Mouse (Mus musculus) cerebellum, adult 8-10 months (tissue): Measurements from ENCODE around the gene Olfr464.
"Not testable (repeated sequence)": the region's sequence is repeated elsewhere in the genome, so short reads cannot be mapped to it uniquely, and the experiment has no call there.

Experiments
- DNase-seq: peaks from one replicate; pipeline ENCODE4 v3.0.0; 2022

Gene Olfr464

GRCm38 (mm10) chr11:87920966-87921365 lies at the start of gene Olfr464:
TSS of gene Olfr464 (minus strand) at chr11:87920967.
- no peak for DNase-seq

DNA sequence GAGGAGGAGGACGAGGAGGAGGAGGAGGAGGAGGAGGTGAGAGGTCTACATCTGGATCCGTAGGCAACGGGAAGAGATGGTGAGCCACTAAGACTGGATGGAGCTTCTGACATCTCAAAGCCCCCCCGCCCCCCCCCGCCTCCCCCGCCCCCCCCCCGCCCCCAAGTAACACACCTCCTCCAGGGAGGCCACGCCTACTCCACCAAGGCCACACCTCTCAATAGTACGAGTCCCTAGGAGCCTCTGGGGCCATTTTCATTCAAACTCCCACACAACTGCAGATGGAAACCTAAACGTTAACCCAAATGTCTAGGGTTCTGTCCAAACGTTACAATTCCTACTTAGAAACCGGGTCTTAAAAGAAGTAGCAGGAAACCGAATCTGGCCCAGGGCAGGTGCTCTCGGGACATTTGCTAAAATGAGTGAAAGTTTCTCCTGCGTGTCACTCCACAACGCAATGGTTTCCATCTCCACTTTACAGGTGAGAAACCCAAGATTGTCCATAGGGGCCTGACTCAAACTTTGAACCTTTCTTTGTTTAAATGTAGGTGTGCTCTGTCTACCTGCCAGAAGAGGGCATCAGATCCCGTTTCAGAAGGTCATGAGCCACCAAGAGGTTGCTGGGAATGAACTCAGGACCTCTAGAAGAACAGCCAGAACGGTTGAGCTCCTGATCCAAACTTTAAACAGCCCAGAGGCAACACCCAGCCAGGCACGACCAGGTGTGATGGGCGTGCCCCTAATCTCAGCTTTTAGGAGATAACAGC lies 47.8 kb upstream of the Olfr464 start:
- DNase-seq: no peak

DNA sequence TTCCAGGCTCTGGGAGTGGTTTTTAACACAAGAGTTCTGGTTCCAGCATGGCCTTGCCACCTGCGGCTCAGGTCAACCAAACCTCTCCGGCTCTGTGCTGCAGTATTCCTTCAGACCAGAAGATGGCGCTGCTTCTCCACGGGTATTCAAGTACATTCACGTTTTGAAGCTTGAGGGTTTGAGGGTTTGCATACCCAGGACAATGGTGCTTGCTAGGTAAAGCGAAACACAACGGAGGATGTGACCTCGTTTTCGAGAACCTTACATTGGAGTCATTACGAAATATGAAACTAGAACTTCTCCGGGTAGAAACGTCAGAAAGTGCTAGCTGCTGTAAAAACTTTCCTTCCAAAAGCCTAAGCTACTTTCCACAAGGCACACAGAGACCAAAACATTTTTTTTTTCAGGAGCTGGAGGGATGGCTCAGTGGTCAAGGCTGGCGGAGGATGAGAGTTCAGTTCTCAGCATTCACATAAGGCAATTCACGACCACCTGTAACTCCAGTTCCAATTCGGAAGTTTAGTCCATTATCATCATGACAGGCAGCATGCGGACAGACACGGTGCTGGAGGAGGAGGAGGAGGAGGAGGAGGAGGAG lies 47.0 kb upstream of the Olfr464 start:
- peak; percentile 89 for DNase-seq

DNA sequence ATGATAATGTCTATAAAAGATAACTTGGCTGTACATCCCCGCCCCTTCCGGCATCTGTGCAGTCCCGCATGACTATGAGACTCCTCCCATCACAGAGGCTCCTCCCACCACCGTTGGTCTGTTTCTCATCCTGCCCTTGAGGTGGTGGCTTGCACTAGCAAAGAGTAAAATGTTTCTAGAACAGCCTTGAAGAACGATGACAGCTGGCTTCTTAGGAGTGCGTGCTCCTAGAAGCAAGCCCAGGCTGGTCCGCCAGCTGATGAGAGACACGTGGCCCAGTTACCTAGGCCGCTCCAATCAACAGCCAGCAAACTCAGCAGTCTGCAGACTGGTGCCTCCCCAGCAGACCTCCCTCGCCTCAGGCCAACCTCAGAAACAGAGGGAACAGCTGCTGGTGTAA lies 45.4 kb upstream of the Olfr464 start:
- DNase-seq: no peak

GRCm38 (mm10) chr11:87965293-87965692 lies 44.5 kb upstream of the Olfr464 start:
- no peak for DNase-seq

- DNase-seq: no peak
Observed at GRCm38 (mm10) chr11:87957066-87957465, 36.3 kb upstream of the Olfr464 start.

DNA sequence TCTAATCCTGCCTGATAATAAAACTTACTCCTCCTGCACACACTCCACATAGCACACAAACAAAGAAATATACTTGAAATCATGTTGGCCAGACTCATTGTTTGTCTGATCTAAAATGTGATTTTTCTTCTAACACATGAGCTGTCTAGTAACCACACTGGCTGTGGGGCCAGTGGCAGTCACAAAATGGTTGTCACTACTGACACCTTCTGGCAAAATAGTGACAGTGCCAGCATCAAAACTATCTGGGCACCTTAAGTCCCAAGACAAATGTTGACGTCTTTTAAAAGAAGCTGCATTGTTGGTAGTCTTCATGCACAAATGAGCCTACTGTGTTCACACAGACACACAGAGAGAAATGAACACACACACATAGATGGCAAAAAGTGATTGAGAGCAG lies 34.4 kb upstream of the Olfr464 start:
- DNase-seq: no peak

DNA sequence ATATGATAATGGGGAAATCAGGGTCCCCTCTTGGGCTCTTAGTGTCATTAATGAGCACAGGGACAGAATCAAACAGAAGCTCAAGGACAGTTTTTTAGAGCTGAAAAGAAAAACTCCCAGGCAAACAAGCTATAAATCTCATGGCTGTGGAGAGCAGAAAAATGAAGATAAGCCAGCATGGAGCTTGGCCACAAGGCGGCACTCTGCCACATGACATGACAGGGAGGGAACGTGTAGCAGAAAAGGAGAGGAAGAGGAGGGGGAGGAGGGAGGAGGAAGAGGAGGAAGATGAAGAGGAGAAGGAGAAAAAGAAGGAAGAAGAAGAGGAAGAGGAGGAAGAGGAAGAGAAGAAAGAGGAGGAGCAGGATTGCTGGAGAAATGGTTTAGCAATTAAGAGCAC lies 29.2 kb upstream of the Olfr464 start:
- no peak for DNase-seq

DNA sequence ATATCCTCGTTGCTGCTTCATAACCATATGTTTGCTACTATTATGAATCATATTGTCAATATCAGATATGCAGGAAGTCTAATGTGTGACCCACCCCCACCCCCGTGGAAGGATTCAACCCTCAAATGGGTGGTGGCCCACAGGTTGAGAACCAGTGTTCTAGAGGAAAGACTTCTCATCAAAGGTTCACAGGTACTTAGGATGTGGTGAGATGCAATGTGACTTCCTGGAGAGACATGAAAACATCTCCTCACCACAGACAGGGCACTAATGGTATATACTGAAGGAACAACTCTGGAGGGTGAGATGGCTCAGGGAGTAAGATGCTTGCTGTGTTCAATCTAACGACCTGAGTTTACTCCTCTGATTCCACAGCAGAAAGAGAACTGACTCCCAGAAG lies 14.7 kb upstream of the Olfr464 start:
- DNase-seq: no peak

- no peak for DNase-seq
Observed at GRCm38 (mm10) chr11:87933731-87934130, 13.0 kb upstream of the Olfr464 start.

DNA sequence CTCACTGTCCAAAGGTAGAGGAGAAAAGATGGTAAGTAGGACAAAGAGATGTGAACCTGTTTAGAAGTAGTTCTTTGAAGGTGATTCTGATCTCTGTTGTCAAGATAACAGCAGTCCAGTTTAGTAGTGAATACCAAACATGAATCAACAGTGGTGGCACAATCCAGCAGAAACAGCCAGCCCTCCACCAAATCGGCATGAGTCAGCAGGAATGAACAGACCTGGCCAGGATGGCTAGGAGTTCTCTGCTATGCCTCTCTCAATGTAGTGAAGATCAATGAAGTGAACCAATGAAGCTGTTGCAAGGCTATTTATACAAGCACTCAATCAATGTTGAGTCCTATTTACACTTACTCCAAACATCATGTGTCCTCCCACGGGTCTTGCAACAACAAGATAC lies 9.6 kb upstream of the Olfr464 start:
- DNase-seq: no peak

DNA sequence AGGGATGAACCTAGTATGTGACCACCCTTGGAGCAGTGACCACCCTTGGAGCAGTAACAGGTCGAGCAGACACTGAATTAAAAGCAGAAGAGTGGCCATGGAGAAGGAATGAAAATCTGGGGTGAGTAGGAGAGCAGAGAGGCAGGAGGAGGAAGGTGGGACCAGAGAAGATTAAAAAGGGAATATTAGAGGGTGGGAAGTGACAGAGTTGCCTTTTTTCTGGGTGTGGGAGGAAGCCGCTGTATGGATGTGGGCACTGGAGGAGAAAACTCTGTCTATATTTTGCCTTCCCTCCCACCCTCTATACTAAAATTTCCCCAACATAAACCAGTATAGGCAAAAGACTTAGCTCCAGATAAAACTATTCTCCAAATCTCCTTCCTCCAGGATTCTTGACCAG lies 466 bp downstream of the Olfr464 start:
- DNase-seq: no peak

DNA sequence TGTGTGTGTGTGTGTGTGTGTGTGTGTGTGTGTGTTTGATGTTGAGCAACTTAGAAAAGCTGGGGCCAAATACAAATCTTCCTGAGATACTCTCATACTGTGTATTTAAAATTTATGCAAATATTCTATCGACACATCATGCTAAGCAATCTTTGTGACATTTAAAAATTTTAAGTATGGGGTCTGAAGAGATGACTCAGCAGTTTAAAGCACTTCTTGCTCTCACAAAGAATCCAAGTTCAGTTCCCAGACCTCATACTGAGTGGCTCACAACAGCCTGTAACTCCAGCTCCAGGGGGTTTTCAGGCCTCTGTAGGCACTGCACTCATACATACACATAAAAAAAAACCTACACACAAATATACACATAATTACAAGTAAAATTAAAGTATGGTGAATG lies 4.8 kb downstream of the Olfr464 start:
- no peak for DNase-seq

DNA sequence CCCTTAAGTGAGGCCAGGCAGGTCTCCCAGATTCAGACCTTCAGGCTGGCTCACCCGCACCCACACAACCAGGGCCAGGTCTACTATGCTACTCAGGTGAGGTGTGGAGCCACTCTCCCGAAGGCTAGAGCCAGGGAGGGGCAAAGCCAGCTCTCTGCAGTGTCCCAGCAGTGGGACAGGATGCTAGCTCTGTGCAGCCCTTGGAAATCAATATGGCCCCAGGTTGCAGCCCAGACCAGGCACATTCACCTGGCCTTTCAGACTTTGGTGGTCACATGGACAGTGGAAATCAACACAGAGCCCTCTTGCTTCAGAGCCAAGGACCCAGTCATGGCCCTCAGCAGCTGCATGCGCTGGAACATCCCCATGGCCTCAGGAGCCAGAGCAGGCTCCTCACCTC lies 16.4 kb downstream of the Olfr464 start:
- no peak for DNase-seq

- DNase-seq: no peak
Observed at GRCm38 (mm10) chr11:87897287-87897686, 23.5 kb downstream of the Olfr464 start, which contains the start of gene Olfr463. TSS of gene Olfr463 (minus strand) at chr11:87897387.

GRCm38 (mm10) chr11:87892168-87892567 lies 28.6 kb downstream of the Olfr464 start, which contains the start of gene Olfr462:
TSS of gene Olfr462 (minus strand) at chr11:87892268.
- no peak for DNase-seq

DNA sequence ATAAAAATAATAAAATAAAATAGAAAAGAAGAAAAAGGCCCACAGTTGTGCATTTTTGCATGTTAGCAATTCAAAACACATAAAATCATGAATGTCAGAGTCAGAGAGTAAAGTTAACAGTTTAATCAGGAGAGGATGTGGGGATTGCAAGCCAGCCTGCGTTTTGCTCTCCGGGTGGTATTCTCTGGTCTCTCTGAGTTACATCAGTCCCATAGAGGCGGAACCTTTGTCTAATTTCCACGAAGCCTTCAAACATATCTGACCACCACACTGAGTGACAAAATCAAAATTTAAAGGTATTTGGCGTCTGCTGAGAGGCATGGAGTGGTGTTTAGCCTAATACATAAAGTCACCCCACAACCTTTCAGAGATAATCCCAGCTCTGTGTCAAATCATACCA lies 35.9 kb downstream of the Olfr464 start:
- DNase-seq: no peak

DNA sequence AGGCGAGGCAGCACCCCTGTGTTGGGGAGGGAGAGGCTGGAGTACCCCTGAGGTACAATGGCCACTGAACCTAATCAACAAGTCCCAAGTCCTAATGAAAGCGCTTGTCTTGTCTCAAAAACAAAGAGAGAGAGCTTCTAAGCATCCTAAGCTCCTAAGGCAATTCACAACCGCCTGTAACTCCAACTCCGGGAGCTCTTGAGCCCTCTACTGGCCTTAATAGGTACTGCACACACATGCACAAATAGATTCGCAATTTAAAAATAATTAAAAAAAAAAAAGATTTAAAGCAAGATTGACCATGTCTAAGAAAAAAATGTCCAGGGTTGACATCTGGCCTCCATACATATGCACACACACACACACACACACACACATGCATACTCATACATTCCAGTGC lies 37.3 kb downstream of the Olfr464 start:
- no peak for DNase-seq

DNA sequence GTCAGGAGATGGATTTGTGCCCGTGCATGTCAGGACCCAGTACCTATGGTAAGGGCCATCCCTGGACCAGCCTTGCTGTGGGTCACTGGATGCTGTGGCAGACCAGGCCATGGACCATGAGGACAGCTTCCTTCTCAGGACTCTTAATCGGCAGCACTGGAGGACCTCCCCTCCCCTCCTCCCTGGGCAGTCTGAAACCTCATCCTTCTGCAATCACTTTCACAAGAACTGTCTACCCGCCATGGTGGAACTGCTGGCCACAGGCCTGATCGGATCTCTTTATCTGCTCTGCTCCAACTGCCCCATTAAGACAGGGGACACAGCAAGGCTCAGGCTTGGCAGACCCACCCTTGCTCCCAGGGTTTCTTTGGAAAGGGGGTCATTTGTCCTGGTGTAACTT lies 39.1 kb downstream of the Olfr464 start:
- DNase-seq: no peak

GRCm38 (mm10) chr11:87879826-87880225 lies 40.9 kb downstream of the Olfr464 start:
- DNase-seq: no peak

- no peak for DNase-seq
Observed at GRCm38 (mm10) chr11:87875436-87875835, 45.3 kb downstream of the Olfr464 start, which contains the start of gene Epx. TSS of gene Epx (minus strand) at chr11:87875536.

DNA sequence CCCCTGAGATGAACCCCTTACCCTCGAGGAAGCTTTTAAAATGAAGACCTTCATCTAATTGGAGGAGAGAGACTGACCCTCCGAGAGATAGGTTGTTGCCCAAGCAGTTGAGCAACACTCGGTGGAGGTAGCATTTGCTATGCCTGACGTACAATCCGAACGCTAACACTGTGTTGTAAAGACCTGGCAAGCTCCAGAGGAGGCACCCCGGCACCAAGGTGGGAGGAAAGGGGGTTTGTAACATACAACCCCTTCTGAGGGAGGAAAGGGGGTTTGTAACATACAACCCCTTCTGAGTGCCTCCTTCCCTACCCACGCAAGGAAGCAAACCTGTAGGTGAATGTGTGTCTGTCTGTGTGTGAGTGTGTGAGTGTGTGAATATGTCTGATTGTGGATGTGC lies 49.0 kb downstream of the Olfr464 start:
- no peak for DNase-seq

GRCm38 (mm10) chr11:87870096-87870495 lies 50.7 kb downstream of the Olfr464 start:
- no peak for DNase-seq

DNA sequence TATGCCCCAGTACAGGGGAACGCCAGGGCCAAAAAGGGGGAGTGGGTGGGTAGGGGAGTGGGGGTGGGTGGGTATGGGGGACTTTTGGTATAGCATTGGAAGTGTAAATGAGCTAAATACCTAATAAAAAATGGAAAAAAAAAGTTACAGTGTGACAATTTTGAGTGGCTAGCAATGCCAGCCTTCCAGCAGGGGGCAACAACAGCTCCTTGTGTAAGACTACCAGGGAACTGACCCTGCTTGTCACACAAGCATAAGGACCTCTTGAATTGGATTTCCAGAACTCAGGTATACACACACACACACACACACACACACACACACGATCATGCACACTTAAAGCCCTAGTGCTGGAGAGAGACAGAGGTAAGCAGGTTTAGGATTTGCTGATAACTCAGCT lies 53.9 kb downstream of the Olfr464 start:
- DNase-seq: not testable (repeated sequence)
